Mouse (Mus musculus) liver, adult 2 months (tissue): ENCODE data around the gene Tmem231.

Source experiments
- CTCF ChIP-seq: fragments of 200-500 bp; IDR thresholded peaks from 2 replicates; pipeline ENCODE4 v1.5.1; 2011; ENCODE audit warnings: low read depth, low read length, control low read depth
- POLR2A ChIP-seq: fragments of 200-500 bp; IDR thresholded peaks from 2 replicates; pipeline ENCODE4 v1.6.1; 2011; ENCODE audit warnings: low read length, control low read depth; ENCODE audit not compliant: insufficient read depth; ENCODE audit errors: extremely low read depth

DNA sequence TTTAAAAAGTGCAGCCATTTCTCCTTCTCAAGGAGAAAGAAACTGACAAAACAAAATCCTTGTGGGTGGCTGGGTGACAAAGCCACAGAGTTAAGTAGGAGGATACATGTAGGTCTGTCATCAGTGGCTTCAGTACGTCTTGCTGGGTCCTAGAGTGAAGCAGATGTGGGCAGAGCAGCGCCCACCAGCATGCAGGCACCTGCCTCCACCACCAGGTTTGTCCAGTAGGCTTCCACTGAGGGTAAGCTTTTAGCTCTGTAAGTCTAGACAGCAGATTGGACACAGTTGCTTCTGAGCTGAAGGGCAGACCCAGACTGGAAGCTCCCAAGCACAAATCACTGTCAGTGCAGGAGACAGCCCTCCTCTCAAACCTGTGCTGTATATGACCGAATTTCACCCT is 27.6 kb upstream of the Tmem231 start:
- TF ChIP-seq CTCF (no peak), POLR2A (no peak)
